Mouse (Mus musculus): ENCODE results near the gene Tfam.

DNA sequence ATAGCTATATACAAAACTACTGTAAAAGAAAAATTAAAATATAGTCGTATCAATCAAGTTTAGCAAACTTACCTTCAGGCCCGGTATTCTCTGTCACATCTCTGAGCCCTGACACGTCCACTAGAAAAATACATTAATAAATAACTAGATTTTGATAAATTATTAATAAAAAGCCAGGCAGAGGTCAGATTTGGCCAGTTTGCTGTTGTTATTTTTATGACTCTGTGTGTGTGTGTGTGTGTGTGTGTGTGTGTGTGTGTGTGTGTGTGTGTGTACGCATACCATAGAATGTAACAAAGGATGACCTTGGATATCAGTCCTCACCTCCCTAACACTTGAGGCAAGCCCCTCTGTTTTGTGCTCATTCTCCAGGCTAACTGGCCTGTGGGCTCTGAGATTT is 56.1 kb downstream of the Tfam start:
- TF ChIP-seq CTCF (IDR thresholded peaks at IDR 0.05; ENCODE audit: borderline replicate concordance, control insufficient read depth, extremely low read depth, insufficient read depth, low read length, poor library complexity) (no peak), POLR2A (IDR thresholded peaks at IDR 0.05; ENCODE audit: control insufficient read depth, extremely low read depth, insufficient read depth, low read length, poor library complexity) (no peak)

Data from thymus, adult 2 months (tissue).